Mouse (Mus musculus): ENCODE measurements at regions not wholly inside any gene's neighbourhood (a gene's known extent, or its start where the extent isn't known, plus 50 kb on each side); places are given as distances from the start of the nearest gene placed in this dataset.

GRCm38 (mm10) chr13:101931882-101932281 is 163.9 kb upstream of the Pik3r1 start:
- DNase-seq (ENCODE audit: low spot score) = no peak

DNA sequence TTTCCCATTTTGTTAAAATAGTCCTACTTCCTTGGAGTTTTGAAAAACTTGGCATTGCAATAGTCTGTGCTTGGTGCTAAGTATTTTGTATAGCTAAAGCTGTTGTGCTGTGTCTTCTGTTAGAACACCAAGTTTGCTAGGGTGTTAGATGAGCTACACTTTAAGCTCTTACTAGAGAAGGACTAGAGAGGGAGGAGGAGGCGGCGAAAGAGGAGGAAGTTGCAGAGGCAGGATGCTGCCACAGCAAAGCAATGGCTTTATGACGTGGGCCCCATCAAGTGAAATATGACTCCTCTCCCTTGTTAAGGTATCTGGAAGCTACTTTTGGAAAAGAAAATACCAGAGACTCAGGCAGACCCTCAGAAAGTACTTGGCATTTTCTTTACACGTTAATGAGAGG is 167.8 kb upstream of the Pik3r1 start:
- DNase-seq (ENCODE audit: low spot score) = peak; percentile 29

GRCm38 (mm10) chr13:101954521-101954920 is 186.5 kb upstream of the Pik3r1 start:
- DNase-seq (ENCODE audit: low spot score) = no peak

DNA sequence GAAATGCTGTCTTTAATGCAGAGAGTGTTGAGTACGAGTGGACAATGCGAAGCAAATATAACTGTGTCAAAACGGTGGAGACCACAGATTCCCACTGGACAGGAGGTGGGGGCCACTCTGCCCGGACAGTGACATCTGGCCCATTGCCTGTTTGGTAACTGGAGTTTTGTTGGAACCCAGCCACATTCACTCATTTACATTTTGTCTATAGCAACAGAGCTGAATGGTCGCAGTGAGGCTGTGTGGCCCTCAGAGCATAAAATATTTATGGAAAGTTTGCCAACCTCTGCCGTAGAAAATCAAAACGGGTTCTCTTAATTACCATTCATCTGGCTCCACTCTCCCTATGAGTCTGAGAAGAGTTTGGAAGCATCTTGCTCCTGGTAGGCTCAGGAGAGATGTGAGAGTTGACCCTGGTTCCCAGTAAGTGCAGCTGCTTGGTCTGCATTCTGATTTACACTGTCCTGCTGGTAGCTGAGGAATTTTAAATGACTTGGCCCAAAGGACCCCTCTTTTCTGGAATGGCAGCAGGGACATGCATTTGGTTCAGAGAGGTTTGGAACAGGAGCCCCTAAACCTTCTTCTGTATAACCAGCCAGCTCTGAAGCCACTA is 187.9 kb upstream of the Pik3r1 start:
- no peak for DNase-seq (ENCODE audit: low spot score)

- no peak for DNase-seq (ENCODE audit: low spot score)
Observed at GRCm38 (mm10) chr13:101957782-101958181, 189.8 kb upstream of the Pik3r1 start.

GRCm38 (mm10) chr13:101965537-101965936 is 197.5 kb upstream of the Pik3r1 start:
- no peak for DNase-seq (ENCODE audit: low spot score)

GRCm38 (mm10) chr13:101966799-101967397 is 198.9 kb upstream of the Pik3r1 start:
- no peak for DNase-seq (ENCODE audit: low spot score)

DNA sequence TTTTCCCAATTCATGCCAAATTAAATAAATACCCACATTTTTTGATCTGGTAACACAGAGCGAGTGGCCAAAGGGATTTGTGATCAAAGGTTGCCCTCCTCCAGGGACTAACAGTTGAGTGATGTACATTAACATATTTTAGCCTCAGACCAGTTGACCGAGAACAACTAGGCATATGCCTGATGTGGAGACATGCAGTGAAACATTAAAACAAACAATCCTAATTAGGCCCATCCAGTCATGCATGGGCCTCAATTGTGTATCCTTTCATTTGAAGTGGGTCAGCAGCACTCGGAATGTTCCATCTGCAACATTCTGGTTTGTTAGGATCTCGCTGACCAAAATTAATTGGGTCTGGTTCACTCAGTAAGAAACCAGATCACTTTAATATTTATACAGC is 199.4 kb upstream of the Pik3r1 start:
- no peak for DNase-seq (ENCODE audit: low spot score)

- DNase-seq (ENCODE audit: low spot score) = no peak
Observed at GRCm38 (mm10) chr13:101976766-101977165, 208.7 kb upstream of the Pik3r1 start.

GRCm38 (mm10) chr13:101980171-101980835 is 212.3 kb upstream of the Pik3r1 start:
- no peak for DNase-seq (ENCODE audit: low spot score)

- DNase-seq (ENCODE audit: low spot score) = no peak
Observed at GRCm38 (mm10) chr13:101988637-101989413, 220.8 kb upstream of the Pik3r1 start.

DNA sequence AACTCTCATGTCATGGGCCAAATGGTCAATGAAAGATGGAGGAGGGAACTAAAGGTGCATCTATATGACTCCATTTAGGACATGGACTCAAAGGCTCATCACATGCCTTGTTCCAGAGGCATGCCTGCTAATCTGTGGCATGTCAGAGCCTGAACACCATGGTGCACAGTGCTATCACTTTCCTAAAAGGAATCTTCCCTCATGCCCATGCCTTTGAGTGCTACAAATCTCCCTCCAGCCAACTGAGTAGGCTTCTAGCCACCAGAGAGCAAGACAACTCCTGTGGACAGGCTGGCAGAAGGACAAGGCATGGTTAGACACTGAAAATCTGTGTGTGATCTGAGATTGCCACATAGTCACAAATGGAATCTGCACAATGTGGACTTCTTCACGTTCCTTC is 223.7 kb upstream of the Pik3r1 start:
- DNase-seq (ENCODE audit: low spot score) = no peak

DNA sequence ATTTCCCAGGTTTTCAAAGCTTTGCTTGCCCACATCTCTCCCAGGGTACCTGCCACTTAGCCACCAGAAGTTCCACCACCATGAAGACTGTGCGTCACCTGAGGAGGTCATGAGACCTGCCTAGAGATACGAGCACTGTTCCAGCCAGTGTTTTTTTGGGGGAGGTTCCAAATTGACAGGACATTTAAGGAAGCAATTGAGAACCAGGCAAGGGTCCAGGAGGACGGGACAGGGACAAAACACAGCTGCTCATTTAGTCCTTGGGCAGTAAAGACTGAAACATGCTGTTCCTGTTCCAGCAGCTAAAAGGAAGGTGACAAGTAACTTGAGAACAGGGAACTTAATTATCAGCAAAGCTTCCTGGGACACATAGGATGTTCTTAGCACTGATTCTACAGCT is 226.8 kb upstream of the Pik3r1 start:
- no peak for DNase-seq (ENCODE audit: low spot score)

GRCm38 (mm10) chr13:101995529-101995928 is 227.5 kb upstream of the Pik3r1 start:
- DNase-seq (ENCODE audit: low spot score) = no peak

- DNase-seq (ENCODE audit: low spot score) = peak; percentile 33
Observed at GRCm38 (mm10) chr13:101996144-101996543, 228.1 kb upstream of the Pik3r1 start.

GRCm38 (mm10) chr13:101997415-101997814 is 229.4 kb upstream of the Pik3r1 start:
- DNase-seq (ENCODE audit: low spot score) = no peak

GRCm38 (mm10) chr13:102006565-102006964 is 238.5 kb upstream of the Pik3r1 start:
- no peak for DNase-seq (ENCODE audit: low spot score)

DNA sequence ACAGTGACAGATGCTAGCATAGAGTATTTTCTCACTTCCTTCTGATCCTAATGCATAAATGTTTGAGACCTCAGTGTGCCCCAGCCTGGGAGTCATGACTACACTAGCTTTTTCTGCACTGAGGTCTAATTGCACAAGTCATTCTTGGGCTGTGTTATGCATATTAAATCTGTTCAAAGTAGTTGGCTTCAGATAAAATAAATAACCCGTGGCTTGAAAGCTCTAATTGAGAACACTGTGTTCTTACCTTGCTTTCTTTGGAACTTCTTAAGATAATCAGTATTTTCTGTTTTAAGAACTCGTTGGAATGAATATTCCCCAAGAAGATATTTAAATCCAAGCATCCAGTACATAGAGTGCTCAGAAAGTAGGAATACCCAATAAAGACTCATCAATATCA is 243.9 kb upstream of the Pik3r1 start:
- DNase-seq (ENCODE audit: low spot score) = no peak

DNA sequence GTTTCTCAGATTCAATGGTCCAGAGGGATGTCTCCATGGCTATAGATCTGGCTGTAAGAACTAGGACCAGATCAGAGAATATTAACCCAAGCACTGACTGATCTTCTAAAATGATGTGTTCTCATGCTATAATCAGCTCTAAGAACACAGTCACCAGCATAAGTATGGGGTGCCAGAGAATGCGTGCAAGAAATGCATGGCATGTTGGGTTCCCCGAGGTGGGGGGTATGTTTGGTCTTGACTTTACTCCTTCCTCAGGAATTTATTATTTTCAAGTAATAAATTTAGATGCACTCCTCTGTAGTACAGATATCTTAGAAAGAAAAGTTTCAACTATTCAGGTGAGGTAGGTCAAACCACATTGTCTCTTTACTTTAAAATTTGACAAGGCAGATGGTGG is 246.5 kb upstream of the Pik3r1 start:
- DNase-seq (ENCODE audit: low spot score) = no peak

DNA sequence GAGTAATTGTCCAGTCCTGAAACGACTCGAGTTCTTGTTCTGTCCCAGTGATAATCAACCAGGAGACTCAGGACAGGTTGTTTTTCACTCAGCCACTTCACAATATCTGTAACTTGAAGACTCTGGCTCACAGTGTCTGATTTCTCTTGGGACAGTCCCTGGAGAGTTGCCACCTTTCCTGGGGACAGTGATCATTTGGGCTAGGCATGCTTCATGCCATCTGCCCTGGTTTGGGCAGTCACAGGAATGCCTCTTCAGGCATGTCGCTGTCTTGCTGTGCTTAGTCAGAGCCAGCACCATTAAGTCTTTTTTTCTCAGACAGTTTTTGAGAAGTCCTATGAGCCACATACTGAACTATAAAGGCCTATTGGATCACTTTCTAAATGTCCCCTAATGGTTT is 246.9 kb upstream of the Pik3r1 start:
- DNase-seq (ENCODE audit: low spot score) = no peak

DNA sequence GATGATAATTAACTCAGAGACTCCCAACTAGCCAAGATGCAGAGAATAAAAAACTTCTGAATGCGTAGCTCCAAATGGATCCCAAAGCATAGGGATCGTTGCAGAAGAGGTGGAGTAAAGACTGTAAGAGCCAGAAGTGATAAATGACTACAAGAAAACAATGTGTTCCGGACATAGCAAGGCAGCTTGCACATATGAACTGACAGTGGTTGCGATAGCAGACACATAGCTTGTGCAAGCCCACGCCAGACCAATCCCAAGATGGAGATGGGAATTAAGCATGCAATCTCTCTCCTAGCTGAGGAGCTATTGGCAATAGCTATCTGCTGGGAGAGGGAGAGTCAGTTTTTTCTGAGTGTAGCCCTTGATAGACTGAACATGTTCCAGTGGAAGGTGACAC is 248.5 kb upstream of the Pik3r1 start:
- no peak for DNase-seq (ENCODE audit: low spot score)

DNA sequence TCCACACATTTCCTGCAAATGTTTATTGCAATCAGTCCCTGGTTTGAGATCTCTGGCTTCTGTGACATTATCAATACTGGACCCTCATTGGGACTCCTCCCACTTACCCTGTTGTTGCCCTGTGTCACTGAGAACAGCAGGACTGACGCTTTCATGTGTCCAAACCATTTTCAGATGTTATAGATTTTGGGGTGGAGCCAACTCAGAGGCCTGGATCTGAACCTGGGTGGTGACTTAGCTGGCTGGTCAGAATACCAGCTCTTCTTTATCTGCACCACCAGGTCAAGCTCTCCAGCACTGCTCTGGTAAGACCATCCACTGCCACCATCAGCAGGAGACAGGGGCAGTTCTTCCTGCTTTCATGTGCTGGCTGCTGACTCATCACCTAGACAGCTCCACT is 254.3 kb upstream of the Pik3r1 start:
- no peak for DNase-seq (ENCODE audit: low spot score)
